Mouse (Mus musculus) ovary, adult 10 weeks (tissue): ENCODE measurements around the gene Gmppb. TPM values are rescaled to one million over a fixed set of nuclear protein-coding genes. Genes with fewer than 3 reads are reported as not detected.

Experiments
- polyA plus RNA-seq: library from polyadenylated mRNA; stranded (reverse); fragments of 350-450 nt; fragmentation: Illumina TruSeq; extraction: RNeasy Lipid Tissue Mini Kit (QIAGEN cat#74804); gene quantifications from one replicate; pipeline ENCODE4 v1.2.3, GENCODE M21; 2014

Gmppb gene
- polyA plus RNA-seq, result not detected

GRCm38 (mm10) chr9:108049016-108049455 is at the start of gene Gmppb:
Gene Gmppb (plus strand): TSS chr9:108049242.

DNA sequence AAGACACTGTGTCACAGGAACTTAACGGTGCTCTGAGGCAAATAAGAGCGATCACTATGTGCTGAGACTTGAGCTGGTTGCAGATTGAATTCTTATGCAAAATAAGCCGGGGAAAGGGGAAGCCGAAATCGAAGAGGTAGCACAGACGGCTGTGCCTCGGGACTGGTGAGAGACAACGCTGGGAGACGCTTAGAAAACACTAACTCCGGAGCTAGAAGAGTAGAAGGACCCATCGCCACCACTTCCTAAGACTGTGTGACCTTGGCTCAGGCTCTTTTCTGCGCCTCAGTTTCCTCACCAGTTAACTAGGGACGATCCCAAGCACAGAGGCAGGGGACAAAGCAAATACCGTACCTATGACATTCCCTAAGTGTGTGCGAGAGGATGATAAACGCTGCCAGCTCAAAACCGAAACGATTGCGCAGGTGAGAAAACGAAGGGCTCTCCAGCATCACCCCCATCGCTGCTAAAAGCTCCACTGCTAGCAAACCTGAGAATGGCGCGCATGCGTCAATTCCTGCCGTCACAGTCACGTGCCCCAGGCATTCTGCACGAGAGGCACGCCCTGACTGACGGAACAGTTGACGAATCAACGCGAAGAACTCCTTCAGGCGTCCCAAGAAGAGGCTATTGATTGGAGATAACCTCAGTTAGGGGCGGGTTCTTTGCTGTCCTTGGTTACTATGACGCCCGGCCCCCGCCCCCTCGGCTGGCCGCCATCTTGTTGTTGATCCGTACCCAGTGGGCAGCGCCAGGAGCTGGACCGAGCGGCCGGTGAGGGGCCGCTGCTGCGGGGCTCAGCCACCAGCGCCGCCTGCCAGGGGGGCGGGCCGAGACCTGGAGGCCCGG is 46.9 kb upstream of the Gmppb start, which contains the start of gene Ip6k1:
Ip6k1 (plus strand) TSS at position 580 of the 849 bp plus-strand sequence.

DNA sequence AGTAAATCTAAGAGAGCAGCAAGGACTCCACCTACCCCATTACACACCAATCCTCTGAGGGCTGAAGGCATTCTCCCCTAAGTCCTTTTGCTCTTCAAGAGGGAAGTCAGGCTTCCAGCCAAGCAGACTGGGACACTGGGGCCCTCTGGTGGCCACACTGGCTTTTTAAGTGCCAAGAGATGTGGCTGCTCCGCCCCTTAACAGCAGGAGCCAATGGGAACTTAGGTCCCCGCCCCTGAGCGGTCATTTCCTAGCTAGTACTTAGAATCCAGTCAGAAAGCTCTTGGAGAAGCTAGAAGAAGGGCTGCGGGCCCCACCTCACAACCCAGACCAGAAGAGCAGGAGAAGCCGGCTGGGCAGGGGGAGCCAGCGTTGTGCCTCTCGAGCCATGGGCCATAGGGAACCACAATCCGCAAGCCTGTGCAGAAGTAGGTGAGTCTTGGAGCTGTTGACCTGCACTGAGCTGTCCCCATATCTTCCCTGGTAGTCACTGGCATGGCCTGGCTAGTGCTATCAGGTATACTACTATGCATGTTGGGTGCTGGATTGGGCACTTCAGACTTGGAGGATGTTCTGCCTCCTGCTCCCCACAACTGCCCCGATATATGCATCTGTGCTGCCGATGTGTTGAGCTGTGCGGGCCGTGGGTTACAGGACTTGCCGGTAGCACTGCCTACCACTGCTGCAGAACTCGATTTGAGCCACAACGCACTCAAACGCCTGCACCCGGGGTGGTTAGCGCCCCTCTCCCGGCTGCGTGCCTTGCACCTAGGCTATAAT is 4.0 kb downstream of the Gmppb start, which contains the start of gene Amigo3:
Amigo3 (plus strand) TSS at position 275 of the 780 bp plus-strand sequence.

DNA sequence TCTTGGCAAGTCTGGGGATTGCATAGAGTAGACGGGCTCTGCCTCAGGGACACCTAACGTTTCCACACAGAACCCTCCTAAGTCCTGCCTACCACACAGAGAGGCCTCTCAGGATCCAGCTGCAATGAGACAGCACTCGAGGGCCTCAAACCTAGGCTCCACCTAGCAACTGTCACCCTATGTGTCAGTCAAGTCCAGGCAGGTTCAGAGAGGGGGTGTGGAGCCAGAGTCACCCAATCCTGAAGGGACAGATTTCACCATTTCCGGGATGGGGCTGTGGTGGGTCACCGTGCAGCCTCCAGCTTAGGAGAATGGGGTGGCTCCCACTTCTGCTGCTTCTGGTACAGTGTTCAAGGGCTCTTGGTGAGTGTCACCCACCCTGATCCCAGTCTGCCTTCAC is 31.1 kb downstream of the Gmppb start, which contains the start of gene Mst1:
Mst1 (plus strand) TSS at position 269 of the 400 bp plus-strand sequence.

GRCm38 (mm10) chr9:108082988-108083431 is 34.0 kb downstream of the Gmppb start, which contains the start of gene Rnf123:
Gene Rnf123 (minus strand): TSS chr9:108083346.

DNA sequence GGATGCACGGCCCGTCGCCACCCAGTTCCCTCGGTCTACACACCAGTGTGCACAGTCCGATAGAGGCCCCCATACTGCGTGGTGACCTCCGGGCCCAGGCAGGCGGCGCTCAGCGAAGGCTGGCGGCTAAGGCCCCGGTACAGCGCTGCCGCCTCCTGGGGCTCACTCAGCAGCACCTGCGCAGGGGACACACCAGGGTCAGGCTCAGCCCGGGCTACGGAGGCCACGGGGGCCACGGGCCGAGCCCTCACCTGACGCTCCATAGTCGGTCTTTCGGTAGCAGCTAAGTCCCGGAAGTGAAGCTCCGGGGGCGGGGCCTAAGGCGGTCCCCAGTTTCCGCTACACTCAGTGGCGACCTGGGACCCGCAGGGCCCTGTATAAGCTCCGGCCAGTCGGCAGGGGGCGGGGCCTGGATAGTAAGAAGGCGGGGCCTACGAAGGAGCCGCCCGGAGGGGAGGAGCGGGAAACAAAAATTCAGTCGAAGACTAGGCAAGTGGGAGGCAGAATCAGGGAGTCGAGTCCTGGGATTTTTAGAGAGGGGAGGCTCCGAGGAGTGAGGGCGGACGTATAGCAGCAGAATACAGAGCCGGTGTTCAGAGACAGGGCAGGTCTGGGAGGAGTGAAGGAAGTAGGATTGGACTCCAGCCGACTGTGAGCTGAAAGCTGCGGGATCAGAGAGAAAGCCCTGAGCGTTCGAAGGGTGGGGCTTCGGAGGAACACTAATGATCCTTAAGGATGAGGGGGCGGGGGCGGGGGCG is 45.3 kb downstream of the Gmppb start, which contains the start of gene Apeh:
Apeh (minus strand) TSS at position 423 of the 758 bp plus-strand sequence.

Other genes starting within 250 kb of the Gmppb start
- 116 TPM for gene Rbm6, start 176.0 kb upstream of the Gmppb start, polyA plus RNA-seq
- not detected for gene Mon1a, start 161.1 kb upstream of the Gmppb start, polyA plus RNA-seq
- gene Mst1r, start 142.4 kb upstream of the Gmppb start, polyA plus RNA-seq, result 0.11 TPM
- gene Actl11, start 120.8 kb upstream of the Gmppb start, polyA plus RNA-seq, result not detected
- gene Camkv, start 113.6 kb upstream of the Gmppb start, polyA plus RNA-seq, result not detected
- 0.97 TPM for gene Traip, start 99.1 kb upstream of the Gmppb start, polyA plus RNA-seq
- 1.1 TPM for gene Uba7, start 73.7 kb upstream of the Gmppb start, polyA plus RNA-seq
- 0.91 TPM for gene Gm20661, start 66.2 kb upstream of the Gmppb start, polyA plus RNA-seq
- not detected for gene Inka1, start 63.4 kb upstream of the Gmppb start, polyA plus RNA-seq
- gene Cdhr4, start 56.7 kb upstream of the Gmppb start, polyA plus RNA-seq, result 2.7 TPM
- gene Gm20662, start 52.9 kb upstream of the Gmppb start, polyA plus RNA-seq, result not detected
- 40.0 TPM for gene Ip6k1, start 46.7 kb upstream of the Gmppb start, polyA plus RNA-seq
- not detected for gene Amigo3, start 3.9 kb downstream of the Gmppb start, polyA plus RNA-seq
- gene Mst1, start 31.2 kb downstream of the Gmppb start, polyA plus RNA-seq, result not detected
- 0.43 TPM for gene Rnf123, start 34.1 kb downstream of the Gmppb start, polyA plus RNA-seq
- 10.7 TPM for gene Apeh, start 45.4 kb downstream of the Gmppb start, polyA plus RNA-seq
- 0.09 TPM for gene Bsn, start 141.1 kb downstream of the Gmppb start, polyA plus RNA-seq
- gene Dag1, start 214.7 kb downstream of the Gmppb start, polyA plus RNA-seq, result 136 TPM
- gene Nicn1, start 241.2 kb downstream of the Gmppb start, polyA plus RNA-seq, result 21.4 TPM
- 0.88 TPM for gene Amt, start 247.6 kb downstream of the Gmppb start, polyA plus RNA-seq